Mouse (Mus musculus): Measurements from ENCODE around the gene Zfp94. TPM values are rescaled to one million over a fixed set of nuclear protein-coding genes. Genes with fewer than 3 reads are reported as not detected.
"Not testable (repeated sequence)": the region's sequence is repeated elsewhere in the genome, so short reads cannot be mapped to it uniquely, and the experiment has no call there.

Zfp94 gene
- polyA plus RNA-seq, 1 experiment from 2014 or later = 24.7 TPM

GRCm38 (mm10) chr7:24290106-24290693 is 26.3 kb downstream of the Zfp94 start:
- Histone ChIP-seq H3K9me3 (no peaks in the 10 kb centered on the region), H3K36me3 (peaks cover 78% of the 10 kb centered on the region), H3K27ac (replicated peaks) (no peak overlapping the region), H3K4me2 (replicated peaks) (no peak overlapping the region), H3K9ac (replicated peaks) (no peak overlapping the region), H3K4me3 (no peak overlapping the region), H3K4me1 (no peaks in the 10 kb centered on the region), H3K27me3 (no peaks in the 10 kb centered on the region)
- no peak for ATAC-seq (replicated peaks)
- WGBS = 94% methylated on average over 4 of the region's 4 CpGs

- H3K27ac ChIP-seq (replicated peaks) = no peak overlapping the region
- H3K4me2 ChIP-seq (replicated peaks) = no peak overlapping the region
- no peak overlapping the region for H3K9ac ChIP-seq (replicated peaks)
- H3K27me3 ChIP-seq = no peaks in the 10 kb centered on the region
- 75% methylated on average over 6 of the region's 6 CpGs for WGBS
- no peaks in the 10 kb centered on the region for H3K4me1 ChIP-seq
- no peaks in the 10 kb centered on the region for H3K9me3 ChIP-seq
- H3K4me3 ChIP-seq = no peak overlapping the region
- ATAC-seq (replicated peaks) = no peak
- peaks cover 62% of the 10 kb centered on the region for H3K36me3 ChIP-seq
Observed at GRCm38 (mm10) chr7:24288512-24288911, 28.0 kb downstream of the Zfp94 start.

GRCm38 (mm10) chr7:24287670-24288069 is 28.8 kb downstream of the Zfp94 start:
- Histone ChIP-seq H3K4me1 (no peaks in the 10 kb centered on the region), H3K4me3 (no peak overlapping the region), H3K9me3 (no peaks in the 10 kb centered on the region), H3K27me3 (no peaks in the 10 kb centered on the region), H3K27ac (replicated peaks) (no peak overlapping the region), H3K9ac (replicated peaks) (no peak overlapping the region), H3K36me3 (peaks cover 55% of the 10 kb centered on the region), H3K4me2 (replicated peaks) (no peak overlapping the region)
- ATAC-seq (replicated peaks) = no peak
- 85% methylated on average over 5 of the region's 5 CpGs for WGBS

GRCm38 (mm10) chr7:24286916-24287315 is 29.6 kb downstream of the Zfp94 start:
- 87% methylated on average over 4 of the region's 4 CpGs for WGBS
- H3K4me3 ChIP-seq = no peak overlapping the region
- no peaks in the 10 kb centered on the region for H3K9me3 ChIP-seq
- no peak for ATAC-seq (replicated peaks)
- H3K4me2 ChIP-seq (replicated peaks) = no peak overlapping the region
- no peaks in the 10 kb centered on the region for H3K27me3 ChIP-seq
- peaks cover 48% of the 10 kb centered on the region for H3K36me3 ChIP-seq
- no peak overlapping the region for H3K27ac ChIP-seq (replicated peaks)
- no peak overlapping the region for H3K9ac ChIP-seq (replicated peaks)
- H3K4me1 ChIP-seq = no peaks in the 10 kb centered on the region

GRCm38 (mm10) chr7:24286090-24286489 is 30.4 kb downstream of the Zfp94 start:
- no peak for ATAC-seq (replicated peaks)
- H3K27ac ChIP-seq (replicated peaks) = no peak overlapping the region
- H3K36me3 ChIP-seq = peaks cover 40% of the 10 kb centered on the region
- H3K9ac ChIP-seq (replicated peaks) = no peak overlapping the region
- no peaks in the 10 kb centered on the region for H3K4me1 ChIP-seq
- WGBS = 55% methylated on average over 4 of the region's 4 CpGs
- no peak overlapping the region for H3K4me2 ChIP-seq (replicated peaks)
- no peak overlapping the region for H3K4me3 ChIP-seq
- no peaks in the 10 kb centered on the region for H3K27me3 ChIP-seq
- H3K9me3 ChIP-seq = no peaks in the 10 kb centered on the region

GRCm38 (mm10) chr7:24280858-24281145 is 35.7 kb downstream of the Zfp94 start:
- Histone ChIP-seq H3K36me3 (peaks cover 10% of the 10 kb centered on the region; the same call in 1 of the 2 replicates), H3K4me1 (no peaks in the 10 kb centered on the region), H3K4me3 (no peak overlapping the region), H3K4me2 (replicated peaks) (no peak overlapping the region), H3K9me3 (no peaks in the 10 kb centered on the region), H3K27me3 (no peaks in the 10 kb centered on the region), H3K9ac (replicated peaks) (no peak overlapping the region), H3K27ac (replicated peaks) (no peak overlapping the region)
- ATAC-seq (replicated peaks) = no peak
- 52% methylated on average over 4 of the region's 4 CpGs for WGBS

GRCm38 (mm10) chr7:24280031-24280857 is 36.2 kb downstream of the Zfp94 start:
- Histone ChIP-seq H3K4me2 (replicated peaks) (no peak overlapping the region), H3K36me3 (peaks cover 10% of the 10 kb centered on the region), H3K9ac (replicated peaks) (no peak overlapping the region), H3K4me1 (no peaks in the 10 kb centered on the region), H3K27me3 (no peaks in the 10 kb centered on the region), H3K27ac (replicated peaks) (no peak overlapping the region), H3K9me3 (no peaks in the 10 kb centered on the region), H3K4me3 (no peak overlapping the region)
- 64% methylated on average over 10 of the region's 10 CpGs for WGBS
- no peak for ATAC-seq (replicated peaks)

GRCm38 (mm10) chr7:24278771-24279170 is 37.7 kb downstream of the Zfp94 start:
- peaks cover 21% of the 10 kb centered on the region for H3K36me3 ChIP-seq
- ATAC-seq (replicated peaks); H3K9ac ChIP-seq (replicated peaks); H3K4me2 ChIP-seq (replicated peaks); H3K9me3 ChIP-seq; H3K4me1 ChIP-seq; H3K27ac ChIP-seq (replicated peaks); H3K27me3 ChIP-seq; H3K4me3 ChIP-seq: not testable (repeated sequence)
- 90% methylated on average over 3 of the region's 3 CpGs for WGBS

GRCm38 (mm10) chr7:24274456-24274855 is 42.0 kb downstream of the Zfp94 start:
- H3K9me3 ChIP-seq = no peaks in the 10 kb centered on the region
- no peak for ATAC-seq (replicated peaks)
- no peak overlapping the region for H3K9ac ChIP-seq (replicated peaks)
- no peak overlapping the region for H3K4me2 ChIP-seq (replicated peaks)
- H3K36me3 ChIP-seq = peaks cover 25% of the 10 kb centered on the region
- H3K27ac ChIP-seq (replicated peaks) = no peak overlapping the region
- WGBS = 95% methylated on average over 4 of the region's 4 CpGs
- no peak overlapping the region for H3K4me3 ChIP-seq
- peaks cover 12% of the 10 kb centered on the region for H3K4me1 ChIP-seq
- no peaks in the 10 kb centered on the region for H3K27me3 ChIP-seq

- Histone ChIP-seq H3K36me3 (peaks cover 20% of the 10 kb centered on the region), H3K9ac (replicated peaks) (no peak overlapping the region), H3K27ac (replicated peaks) (no peak overlapping the region), H3K4me2 (replicated peaks) (no peak overlapping the region), H3K27me3 (no peaks in the 10 kb centered on the region), H3K4me3 (no peak overlapping the region), H3K4me1 (peaks cover 12% of the 10 kb centered on the region), H3K9me3 (no peaks in the 10 kb centered on the region)
- WGBS = 95% methylated on average over 6 of the region's 6 CpGs
- ATAC-seq (replicated peaks) = no peak
Observed at GRCm38 (mm10) chr7:24271191-24271590, 45.3 kb downstream of the Zfp94 start.

GRCm38 (mm10) chr7:24270288-24270672 is 46.2 kb downstream of the Zfp94 start, which contains the start of gene Zfp93:
TSS of gene Zfp93 (plus strand) at chr7:24270420.
- peak; percentile 96 for ATAC-seq (replicated peaks)

GRCm38 (mm10) chr7:24269667-24270287 is 46.7 kb downstream of the Zfp94 start:
- 34% methylated on average over 7 of the region's 7 CpGs for WGBS
- Histone ChIP-seq H3K27me3 (no peaks in the 10 kb centered on the region), H3K27ac (replicated peaks) (peak overlapping the region; percentile 76), H3K4me1 (peaks cover 12% of the 10 kb centered on the region), H3K36me3 (peaks cover 11% of the 10 kb centered on the region), H3K9ac (replicated peaks) (peak overlapping the region; percentile 91), H3K4me3 (peak overlapping the region; percentile 61), H3K9me3 (no peaks in the 10 kb centered on the region), H3K4me2 (replicated peaks) (peak overlapping the region; percentile 81)
- peak; percentile 59 for ATAC-seq (replicated peaks)

More at GRCm38 (mm10) chr7:24270288-24270672, 46.2 kb downstream of the Zfp94 start, which contains the start of gene Zfp93:
- Histone ChIP-seq H3K4me1 (peaks cover 12% of the 10 kb centered on the region), H3K4me3 (peak within 1 kb of the TSS; percentile 61), H3K9ac (replicated peaks) (peak within 1 kb of the TSS; percentile 91), H3K27me3 (no peaks in the 10 kb centered on the region), H3K9me3 (no peaks in the 10 kb centered on the region), H3K4me2 (replicated peaks) (peak within 1 kb of the TSS; percentile 81), H3K27ac (replicated peaks) (peak within 1 kb of the TSS; percentile 76), H3K36me3 (peaks cover 16% of the 10 kb centered on the region)
- 0% methylated on average over 12 of the region's 12 CpGs for WGBS
